Mouse (Mus musculus) forebrain, embryonic 10.5 days (tissue): ENCODE results near the gene Arhgap21. TPM values are rescaled to one million over a fixed set of nuclear protein-coding genes. Genes with fewer than 3 reads are reported as not detected.
A peak's percentile ranks its signal among the peaks of the same experiment; 100 is the strongest.

Experiments used
- DNase-seq: peaks from one replicate; pipeline ENCODE4 v3.0.0-alpha.2; 2017; ENCODE audit warnings: low spot score; ENCODE audit errors: extremely low spot score
- H3K27ac ChIP-seq: fragments of 300-500 bp; sonication (generic); 2 replicates; pipeline ENCODE4 v1.5.1; 2016; ENCODE audit warnings: mild to moderate bottlenecking
- H3K27me3 ChIP-seq: fragments of 300-500 bp; sonication (generic); 2 replicates; pipeline ENCODE4 v1.6.1; 2016; ENCODE audit warnings: mild to moderate bottlenecking; ENCODE audit not compliant: poor library complexity, severe bottlenecking
- H3K36me3 ChIP-seq: fragments of 300-500 bp; sonication (generic); replicated peaks from 2 replicates; pipeline ENCODE4 v1.6.1; 2016; ENCODE audit warnings: mild to moderate bottlenecking, moderate library complexity
- H3K4me1 ChIP-seq: fragments of 300-500 bp; sonication (generic); 2 replicates; pipeline ENCODE4 v1.6.1; 2016
- H3K4me3 ChIP-seq: fragments of 300-500 bp; sonication (generic); 2 replicates; pipeline ENCODE4 v1.5.1; 2016; ENCODE audit warnings: mild to moderate bottlenecking, moderate library complexity
- H3K9me3 ChIP-seq: fragments of 300-500 bp; sonication (generic); 2 replicates; pipeline ENCODE4 v1.6.1; 2016; ENCODE audit warnings: mild to moderate bottlenecking, moderate library complexity
- WGBS: fragments of 180-500 bp; shearing (Covaris S2); methylation state at CpG from one replicate; pipeline ENCODE4 v1.1.7; 2016; 5-methylcytosine and 5-hydroxymethylcytosine counted together
- polyA plus RNA-seq: library from polyadenylated mRNA; unstranded; fragments of >200 nt; fragmentation: Nextera tagmentation; extraction: Ambion mirVana; gene quantifications from 2 replicates; pipeline ENCODE4 v1.2.1, GENCODE M21; 2016

Arhgap21 gene
- polyA plus RNA-seq, 1 experiment from 2014 or later = 27.9 TPM

DNA sequence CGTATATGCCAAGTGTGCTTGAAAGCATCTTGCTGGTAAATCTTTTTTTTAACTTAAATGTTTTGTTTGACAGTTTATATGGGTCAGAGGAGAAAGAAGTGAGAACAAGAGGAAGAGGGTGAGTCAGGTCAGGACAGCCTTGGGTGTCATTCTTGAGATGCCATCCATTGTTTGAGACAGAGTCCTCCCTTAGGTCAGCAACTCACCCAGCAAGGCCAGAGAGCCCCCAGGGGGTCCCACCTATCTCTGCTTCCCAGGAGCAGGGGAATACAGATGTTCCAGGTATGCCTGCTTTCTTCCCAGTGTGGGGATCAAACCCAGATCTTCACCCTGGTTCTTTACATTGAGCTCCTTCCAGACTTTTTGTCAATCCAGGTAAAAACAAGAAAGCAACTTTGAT, 43.7 kb downstream of the Arhgap21 start:
- H3K4me3 ChIP-seq = no peak overlapping the region
- WGBS = 78% methylated on average over 1 of the region's 1 CpGs
- no peak for DNase-seq
- no peaks in the 10 kb centered on the region for H3K9me3 ChIP-seq
- peaks cover 32% of the 10 kb centered on the region for H3K4me1 ChIP-seq
- no peak overlapping the region for H3K27ac ChIP-seq
- no peaks in the 10 kb centered on the region for H3K27me3 ChIP-seq
- H3K36me3 ChIP-seq = 0 out of 2 replicates have a peak, but pooled peaks cover 3% of the 10 kb centered on the region

DNA sequence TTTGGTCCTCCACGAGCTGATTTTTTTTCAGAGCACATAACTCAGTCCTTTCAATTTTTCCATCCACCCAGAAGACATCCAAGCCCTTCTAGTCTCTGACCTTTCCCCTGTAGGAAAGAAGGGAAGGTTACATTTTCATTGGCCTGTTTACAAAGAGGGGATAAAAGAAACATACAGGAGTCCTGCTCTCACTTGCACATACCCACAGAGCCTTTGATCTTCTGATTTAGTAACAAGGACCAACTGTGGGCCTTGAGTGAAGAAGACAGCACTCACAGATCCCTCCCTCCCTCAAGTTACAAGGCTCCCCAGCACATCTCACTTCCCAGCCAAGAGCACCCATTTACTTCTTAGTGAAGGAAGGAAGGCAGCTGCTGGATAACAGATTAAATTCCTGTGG, 46.3 kb downstream of the Arhgap21 start:
- DNase-seq = no peak
- WGBS = 8% methylated on average over 1 of the region's 1 CpGs
- H3K4me3 ChIP-seq = no peak overlapping the region
- H3K4me1 ChIP-seq = peaks cover 32% of the 10 kb centered on the region
- H3K27ac ChIP-seq = 0 out of 2 replicates have a peak overlapping the region, but pooled peaks have one; percentile 31
- H3K27me3 ChIP-seq = no peaks in the 10 kb centered on the region
- no peaks in the 10 kb centered on the region for H3K36me3 ChIP-seq
- H3K9me3 ChIP-seq = no peaks in the 10 kb centered on the region

DNA sequence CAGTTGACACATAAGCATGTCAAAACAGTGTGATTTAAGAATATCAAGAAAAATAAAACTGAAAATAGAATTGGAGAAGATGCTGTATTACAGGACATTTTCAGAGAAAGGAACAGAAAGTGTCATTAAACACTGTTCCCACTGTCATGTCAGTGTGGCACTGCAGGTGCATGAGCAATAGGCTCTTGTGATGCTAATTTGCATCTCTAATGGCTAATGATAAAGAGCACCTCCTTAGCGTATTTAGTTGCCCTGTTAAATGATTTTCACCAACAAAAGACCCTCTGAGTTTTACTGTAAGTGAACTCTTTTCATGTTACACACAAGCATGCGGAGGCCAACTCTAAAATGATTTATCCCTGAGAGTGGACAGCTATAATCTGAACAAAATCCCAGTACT, 47.1 kb downstream of the Arhgap21 start:
- Histone ChIP-seq H3K4me3 (no peak overlapping the region), H3K27ac (no peak overlapping the region), H3K4me1 (peaks cover 32% of the 10 kb centered on the region), H3K27me3 (no peaks in the 10 kb centered on the region), H3K9me3 (no peaks in the 10 kb centered on the region), H3K36me3 (no peaks in the 10 kb centered on the region)
- 65% methylated on average over 2 of the region's 2 CpGs for WGBS
- DNase-seq = no peak

DNA sequence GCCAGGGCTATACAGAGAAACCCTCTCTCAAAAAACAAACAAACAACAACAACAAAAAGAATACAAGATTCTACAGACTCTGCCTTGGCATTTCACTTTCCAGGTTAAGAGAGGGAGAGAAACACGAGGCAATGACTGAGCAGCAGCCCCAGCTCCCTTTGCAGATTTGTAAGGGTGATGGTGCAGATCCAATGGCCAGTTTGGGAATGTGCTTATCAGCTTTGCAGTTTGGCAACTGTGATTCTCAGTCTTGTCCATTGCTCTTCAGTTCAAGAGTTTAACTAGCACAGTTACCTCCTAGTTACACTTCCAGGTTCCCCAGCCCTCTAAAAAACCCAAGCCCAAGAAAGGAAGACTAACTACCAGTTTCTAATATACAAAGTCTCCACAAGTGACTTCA, 47.7 kb downstream of the Arhgap21 start:
- Histone ChIP-seq H3K4me3 (no peak overlapping the region), H3K27me3 (no peaks in the 10 kb centered on the region), H3K9me3 (no peaks in the 10 kb centered on the region), H3K4me1 (peaks cover 36% of the 10 kb centered on the region), H3K36me3 (no peaks in the 10 kb centered on the region), H3K27ac (no peak overlapping the region)
- WGBS = 83% methylated on average over 1 of the region's 1 CpGs
- no peak for DNase-seq

DNA sequence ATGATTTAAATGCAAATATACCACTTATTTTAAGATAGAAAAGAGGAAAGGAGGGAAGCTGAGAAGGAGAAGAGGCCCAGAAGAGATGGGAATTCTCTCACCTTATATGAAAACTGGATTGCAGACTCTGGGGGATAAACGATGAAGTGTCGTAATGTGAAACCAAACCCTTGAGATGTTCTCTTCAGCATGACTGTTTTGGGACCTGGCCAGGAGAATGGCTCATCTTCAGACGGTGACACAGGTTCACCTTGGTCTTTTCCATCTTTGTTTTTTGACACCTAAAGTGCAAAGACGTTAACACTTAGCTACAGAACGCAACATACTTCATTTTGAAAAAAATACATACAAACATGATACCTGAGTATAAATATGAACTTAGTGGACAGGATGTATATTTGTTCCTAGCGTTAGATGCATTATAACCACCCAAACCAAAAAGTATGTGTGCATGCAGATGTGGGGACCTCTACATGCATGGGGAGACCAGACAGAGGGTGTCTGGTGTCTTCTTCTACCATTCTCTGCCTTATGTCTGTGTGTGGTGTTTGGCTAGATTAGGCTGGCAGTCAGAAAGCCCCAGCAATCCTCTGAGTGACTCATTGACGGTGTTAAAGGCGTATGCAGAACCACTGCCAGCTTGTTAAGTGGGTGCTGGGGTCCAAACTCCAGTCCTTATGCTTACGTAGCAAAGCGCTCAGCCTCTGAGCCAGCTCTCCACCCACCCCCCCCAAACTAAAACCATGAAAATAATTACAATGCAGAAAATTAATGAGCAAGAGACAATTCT, 54.0 kb downstream of the Arhgap21 start:
- peaks cover 4% of the 10 kb centered on the region; the same call in 1 of the 2 replicates for H3K4me1 ChIP-seq
- no peak overlapping the region for H3K27ac ChIP-seq
- DNase-seq = no peak
- H3K27me3 ChIP-seq = no peaks in the 10 kb centered on the region
- H3K4me3 ChIP-seq = no peak overlapping the region
- H3K36me3 ChIP-seq = peaks cover 23% of the 10 kb centered on the region
- WGBS = 95% methylated on average over 10 of the region's 10 CpGs
- H3K9me3 ChIP-seq = no peaks in the 10 kb centered on the region

DNA sequence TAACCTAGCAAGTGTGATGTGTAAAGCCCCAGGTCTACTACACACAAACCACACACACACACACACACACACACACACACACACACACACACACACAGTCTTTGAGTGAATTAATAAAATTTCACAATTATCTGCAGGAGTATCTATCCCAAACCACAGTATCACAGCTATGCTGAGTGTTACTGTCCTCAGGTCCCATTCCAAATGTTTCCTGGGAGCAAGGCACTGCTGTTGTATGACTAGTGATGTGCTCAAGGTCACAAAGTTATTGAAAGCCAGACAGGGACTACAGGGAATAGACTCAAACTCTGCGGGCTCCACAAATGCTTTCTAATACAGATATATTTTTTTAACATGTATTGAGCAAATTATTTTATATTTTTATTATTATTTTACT, 55.7 kb downstream of the Arhgap21 start:
- H3K9me3 ChIP-seq = no peaks in the 10 kb centered on the region
- no peaks in the 10 kb centered on the region for H3K27me3 ChIP-seq
- H3K4me3 ChIP-seq = no peak overlapping the region
- H3K36me3 ChIP-seq = peaks cover 31% of the 10 kb centered on the region
- H3K4me1 ChIP-seq = peaks cover 4% of the 10 kb centered on the region; the same call in 1 of the 2 replicates
- no peak overlapping the region for H3K27ac ChIP-seq
- WGBS = 96% methylated on average over 1 of the region's 1 CpGs
- no peak for DNase-seq

DNA sequence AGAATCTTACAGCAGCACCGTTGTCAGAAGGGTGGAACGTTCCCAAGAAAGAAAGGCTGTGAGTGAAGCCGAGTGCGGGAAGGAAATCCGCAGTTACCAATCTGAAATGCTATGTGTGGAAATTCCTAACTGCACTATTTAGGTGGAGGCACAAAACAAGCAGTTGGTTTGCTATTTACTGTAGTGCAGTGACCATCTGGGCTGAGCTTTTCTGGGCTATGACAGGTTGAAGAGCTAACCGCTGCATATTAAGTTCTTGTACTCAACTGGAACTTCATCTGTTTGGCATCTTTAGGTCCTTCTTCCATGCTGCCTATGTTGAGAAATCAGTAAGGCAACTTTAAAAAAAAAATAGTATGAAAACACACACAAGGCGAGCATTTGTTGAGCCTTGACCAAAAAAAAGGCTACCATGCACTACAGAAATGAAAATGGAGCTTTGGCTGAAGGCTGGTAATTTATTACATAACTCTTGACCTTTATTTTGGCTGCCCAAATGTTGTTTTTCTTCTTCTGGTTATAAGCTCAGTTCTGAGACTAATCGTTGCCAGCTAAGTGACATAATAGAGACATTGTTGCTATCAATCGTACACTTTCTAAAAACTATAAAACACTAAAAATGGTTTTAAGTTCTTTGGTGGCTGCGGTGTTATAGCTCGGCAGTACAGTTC, 56.2 kb downstream of the Arhgap21 start:
- Histone ChIP-seq H3K27ac (no peak overlapping the region), H3K27me3 (no peaks in the 10 kb centered on the region), H3K4me1 (peaks cover 4% of the 10 kb centered on the region; the same call in 1 of the 2 replicates), H3K4me3 (no peak overlapping the region), H3K9me3 (no peaks in the 10 kb centered on the region), H3K36me3 (peaks cover 31% of the 10 kb centered on the region)
- 94% methylated on average over 11 of the region's 11 CpGs for WGBS
- no peak for DNase-seq

DNA sequence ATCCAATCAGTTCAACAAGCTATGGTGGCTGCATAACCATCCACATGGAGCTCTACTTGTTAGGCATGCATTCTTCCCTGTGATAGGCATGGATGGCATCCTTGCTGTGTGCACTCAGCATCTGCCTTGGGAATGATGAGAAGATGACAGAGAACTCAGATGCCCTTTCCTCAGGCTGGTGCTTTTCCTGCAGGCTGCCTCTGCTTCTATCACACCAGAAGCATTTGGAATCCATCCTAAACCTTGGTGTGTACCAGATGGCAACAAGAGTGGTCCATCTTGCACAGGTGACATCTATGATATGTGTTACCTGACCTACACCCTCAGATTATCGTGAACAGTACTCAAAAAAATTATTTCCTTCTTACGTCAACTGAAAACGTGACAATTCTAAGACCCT, 58.2 kb downstream of the Arhgap21 start:
- WGBS = 94% methylated on average over 3 of the region's 3 CpGs
- no peak for DNase-seq
- Histone ChIP-seq H3K4me1 (no peaks in the 10 kb centered on the region), H3K4me3 (no peak overlapping the region), H3K36me3 (peaks cover 31% of the 10 kb centered on the region), H3K9me3 (no peaks in the 10 kb centered on the region), H3K27me3 (no peaks in the 10 kb centered on the region), H3K27ac (no peak overlapping the region)

DNA sequence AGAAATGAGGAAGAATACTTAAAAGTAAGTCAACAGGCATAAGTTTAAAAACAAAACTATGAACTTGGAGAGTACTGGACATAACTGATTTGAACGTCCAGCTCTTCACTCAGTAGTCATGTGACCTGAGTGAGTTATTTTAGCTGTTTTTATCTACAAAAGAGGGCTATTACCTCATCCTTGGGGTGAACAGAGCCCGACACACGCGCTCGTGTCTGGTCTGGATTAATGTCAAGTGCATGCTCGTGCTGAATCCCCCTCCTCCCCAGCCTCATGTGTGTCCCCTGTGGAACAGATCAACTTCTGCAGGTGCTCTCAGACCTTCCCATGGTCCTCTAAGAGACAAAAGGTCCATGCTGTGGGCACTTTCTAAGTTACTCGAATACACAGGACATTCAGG, 59.3 kb downstream of the Arhgap21 start:
- no peak for DNase-seq

DNA sequence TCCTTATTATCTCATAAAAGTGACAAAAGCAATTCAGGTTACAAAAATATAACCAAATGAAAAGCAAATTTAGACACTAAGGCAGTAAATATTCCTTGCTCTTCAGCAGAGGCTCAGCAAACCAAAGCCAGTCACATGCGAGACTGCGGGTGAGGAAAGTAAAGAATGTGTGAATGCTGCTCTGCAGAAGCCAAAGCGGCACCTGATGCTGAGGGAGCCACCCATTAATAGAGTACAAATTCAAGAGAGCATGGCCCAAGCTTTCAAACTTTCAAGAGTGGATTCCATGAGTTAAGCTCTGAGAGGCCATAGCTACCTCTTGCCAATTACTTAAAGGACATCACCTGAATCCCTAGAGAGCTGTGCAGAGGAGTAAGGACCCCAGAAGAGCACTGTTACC, 61.4 kb downstream of the Arhgap21 start:
- Histone ChIP-seq H3K4me1 (no peaks in the 10 kb centered on the region), H3K36me3 (peaks cover 35% of the 10 kb centered on the region), H3K27me3 (no peaks in the 10 kb centered on the region), H3K4me3 (no peak overlapping the region), H3K27ac (no peak overlapping the region), H3K9me3 (no peaks in the 10 kb centered on the region)
- DNase-seq = no peak
- WGBS = 95% methylated on average over 3 of the region's 3 CpGs

More for the DNA sequence above, 59.3 kb downstream of the Arhgap21 start:
- H3K27ac ChIP-seq = no peak overlapping the region
- no peaks in the 10 kb centered on the region for H3K27me3 ChIP-seq
- WGBS = 92% methylated on average over 7 of the region's 7 CpGs
- no peaks in the 10 kb centered on the region for H3K9me3 ChIP-seq
- H3K36me3 ChIP-seq = peaks cover 35% of the 10 kb centered on the region
- no peak overlapping the region for H3K4me3 ChIP-seq
- no peaks in the 10 kb centered on the region for H3K4me1 ChIP-seq

DNA sequence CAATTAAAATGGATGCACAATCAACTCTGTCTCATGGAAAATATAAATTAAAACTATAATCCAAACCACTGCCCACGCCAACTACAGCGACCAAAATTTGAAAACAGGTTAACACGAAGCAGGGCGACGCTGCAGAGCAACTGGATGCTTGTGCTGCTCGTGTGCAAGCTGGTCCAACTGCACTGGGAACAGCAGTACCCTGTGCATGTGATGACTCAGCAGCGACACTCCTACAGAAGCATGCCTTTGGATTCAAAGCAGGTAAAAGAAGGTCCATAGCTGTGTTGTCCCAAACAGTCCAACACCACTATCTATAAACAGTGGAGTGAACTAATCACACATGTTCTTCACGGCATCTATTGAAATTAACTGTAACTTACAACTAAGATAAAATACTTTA, 63.3 kb downstream of the Arhgap21 start:
- Histone ChIP-seq H3K9me3 (no peaks in the 10 kb centered on the region), H3K4me1 (no peaks in the 10 kb centered on the region), H3K4me3 (no peak overlapping the region), H3K36me3 (peaks cover 21% of the 10 kb centered on the region), H3K27me3 (no peaks in the 10 kb centered on the region), H3K27ac (no peak overlapping the region)
- no peak for DNase-seq
- 95% methylated on average over 8 of the region's 8 CpGs for WGBS

DNA sequence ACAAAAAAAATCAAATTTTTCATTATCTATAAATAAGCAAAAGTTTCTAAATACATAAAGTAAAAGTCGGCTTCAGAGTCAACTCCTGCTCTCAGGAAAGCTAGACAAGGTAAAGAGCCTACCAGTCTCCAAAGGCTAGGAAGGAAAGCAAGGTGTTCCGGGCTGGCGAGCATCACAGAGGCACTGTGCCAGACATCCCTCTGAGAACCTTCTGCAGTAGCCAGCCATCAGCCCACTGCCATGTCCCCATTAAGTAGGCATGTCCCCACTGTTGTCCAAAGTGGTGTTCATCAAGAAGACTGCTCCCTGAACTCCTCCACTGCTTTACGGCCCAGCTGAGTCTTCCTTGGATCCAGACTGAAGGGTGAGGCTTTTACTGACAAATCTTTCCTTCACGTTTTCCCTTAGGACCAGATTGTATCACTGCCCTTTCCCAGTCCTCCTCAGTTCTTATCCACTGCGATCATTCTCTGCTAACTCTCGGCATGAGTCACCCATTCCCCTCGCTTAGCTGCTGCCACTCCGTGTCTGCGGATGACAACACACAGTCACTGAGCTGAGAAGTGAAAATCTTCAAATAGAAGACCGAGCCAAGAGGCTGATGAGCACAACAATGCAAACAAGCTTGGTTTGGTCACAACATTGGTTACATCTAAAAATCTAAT, 65.6 kb downstream of the Arhgap21 start:
- 93% methylated on average over 11 of the region's 11 CpGs for WGBS
- Histone ChIP-seq H3K9me3 (no peaks in the 10 kb centered on the region), H3K4me3 (no peak overlapping the region), H3K27ac (no peak overlapping the region), H3K36me3 (peaks cover 10% of the 10 kb centered on the region), H3K4me1 (peaks cover 8% of the 10 kb centered on the region), H3K27me3 (no peaks in the 10 kb centered on the region)
- DNase-seq = no peak

DNA sequence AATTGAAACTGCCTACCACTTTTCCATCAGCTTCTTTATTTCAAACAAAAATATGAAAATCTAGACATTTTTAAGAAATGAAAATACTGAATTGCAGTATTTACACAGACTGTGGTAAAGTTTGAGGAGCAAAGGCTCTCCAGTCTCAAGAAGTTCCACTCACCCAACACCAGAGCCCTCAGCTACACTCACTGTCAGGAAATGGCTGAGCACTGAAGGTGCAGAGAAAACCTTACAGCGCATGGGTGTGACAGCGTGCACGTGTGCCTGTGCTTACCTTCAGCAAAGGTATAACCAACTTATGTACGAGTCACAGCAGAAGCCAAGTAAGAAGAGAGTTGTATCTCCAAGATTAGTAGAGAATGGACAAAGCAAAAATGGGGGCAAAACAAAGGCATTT, 66.8 kb downstream of the Arhgap21 start:
- H3K36me3 ChIP-seq = peaks cover 10% of the 10 kb centered on the region
- no peak overlapping the region for H3K4me3 ChIP-seq
- H3K9me3 ChIP-seq = no peaks in the 10 kb centered on the region
- H3K4me1 ChIP-seq = peaks cover 8% of the 10 kb centered on the region
- 94% methylated on average over 4 of the region's 4 CpGs for WGBS
- no peak overlapping the region for H3K27ac ChIP-seq
- no peak for DNase-seq
- H3K27me3 ChIP-seq = no peaks in the 10 kb centered on the region
